Mouse (Mus musculus) kidney, embryonic 14.5 days (tissue): ENCODE measurements around the gene Stil. TPM values are rescaled to one million over a fixed set of nuclear protein-coding genes. Genes with fewer than 3 reads are reported as not detected.

ENCODE experiments used
- ATAC-seq: fragments of 200-750 bp; cut with Nextera tagmentation; 2 replicates; pipeline ENCODE4 v1.8.0; 2017; ENCODE audit warnings: moderate number of reproducible peaks, mild to moderate bottlenecking, moderate TSS enrichment, moderate library complexity; ENCODE audit not compliant: low FRiP score, low TSS enrichment
- H3K27ac ChIP-seq: fragments of 300-500 bp; sonication (generic); 2 replicates; pipeline ENCODE4 v1.5.1; 2014; ENCODE audit warnings: low read depth, mild to moderate bottlenecking, low read length, moderate library complexity, mixed read lengths
- H3K27me3 ChIP-seq: fragments of 300-500 bp; sonication (generic); 2 replicates; pipeline ENCODE4 v1.6.1; 2014; ENCODE audit warnings: mild to moderate bottlenecking, low read length; ENCODE audit not compliant: control insufficient read depth, insufficient read depth
- H3K36me3 ChIP-seq: fragments of 300-500 bp; sonication (generic); 2 replicates; pipeline ENCODE4 v1.6.1; 2014; ENCODE audit warnings: low read length, mixed read lengths; ENCODE audit not compliant: control insufficient read depth, insufficient read depth
- H3K4me1 ChIP-seq: fragments of 300-500 bp; sonication (generic); 2 replicates; pipeline ENCODE4 v1.6.1; 2014; ENCODE audit warnings: low read length, mixed read lengths; ENCODE audit not compliant: control insufficient read depth, insufficient read depth
- H3K4me2 ChIP-seq: fragments of 300-500 bp; sonication (generic); replicated peaks from 2 replicates; pipeline ENCODE4 v1.6.1; 2014; ENCODE audit warnings: low read depth, mild to moderate bottlenecking, low read length
- H3K4me3 ChIP-seq: fragments of 300-500 bp; sonication (generic); 2 replicates; pipeline ENCODE4 v1.5.1; 2014; ENCODE audit warnings: mild to moderate bottlenecking, low read length
- H3K9ac ChIP-seq: fragments of 300-500 bp; sonication (generic); 2 replicates; pipeline ENCODE4 v1.6.1; 2014; ENCODE audit warnings: low read depth, mild to moderate bottlenecking, low read length, moderate library complexity
- H3K9me3 ChIP-seq: fragments of 300-500 bp; sonication (generic); 2 replicates; pipeline ENCODE4 v1.6.1; 2016; ENCODE audit warnings: low read length; ENCODE audit not compliant: control insufficient read depth
- WGBS: fragments of 180-500 bp; shearing (Covaris S2); extraction: QIAGEN DNeasy Blood & Tissue Kit; methylation state at CpG from one replicate; pipeline ENCODE4 v1.1.7; 2014; 5-methylcytosine and 5-hydroxymethylcytosine counted together
- polyA plus RNA-seq: library from polyadenylated mRNA; unstranded; fragments of >200 nt; fragmentation: Nextera tagmentation; extraction: Ambion mirVana; gene quantifications from 2 replicates; pipeline ENCODE4 v1.2.1, GENCODE M21; 2014

Gene Stil
- polyA plus RNA-seq, 1 experiment from 2014 or later = 19.9 TPM

GRCm38 (mm10) chr4:115062540-115062874 lies 62.5 kb downstream of the Stil start:
- WGBS = 2% methylated on average over 9 of the region's 9 CpGs
- no peaks in the 10 kb centered on the region for H3K36me3 ChIP-seq
- no peak for ATAC-seq
- peaks cover 9% of the 10 kb centered on the region; the same call in 1 of the 2 replicates for H3K4me1 ChIP-seq
- H3K9me3 ChIP-seq = no peaks in the 10 kb centered on the region
- H3K9ac ChIP-seq = peak overlapping the region; percentile 54; the same call in 1 of the 2 replicates
- peak overlapping the region; percentile 56 for H3K4me3 ChIP-seq
- H3K27ac ChIP-seq = no peak overlapping the region
- peak overlapping the region; percentile 95 for H3K4me2 ChIP-seq
- H3K27me3 ChIP-seq = peaks cover 88% of the 10 kb centered on the region

- no peak overlapping the region for H3K27ac ChIP-seq
- peak; percentile 82 for ATAC-seq
- H3K4me3 ChIP-seq = peak overlapping the region; percentile 56
- WGBS = under 1% methylated on average over 51 of the region's 58 CpGs
- peak overlapping the region; percentile 95 for H3K4me2 ChIP-seq
- peak overlapping the region; percentile 54 for H3K9ac ChIP-seq
- H3K4me1 ChIP-seq = peaks cover 9% of the 10 kb centered on the region; the same call in 1 of the 2 replicates
- H3K36me3 ChIP-seq = no peaks in the 10 kb centered on the region
- H3K9me3 ChIP-seq = no peaks in the 10 kb centered on the region
- peaks cover 83% of the 10 kb centered on the region for H3K27me3 ChIP-seq
Measured at GRCm38 (mm10) chr4:115062875-115063517, 63.0 kb downstream of the Stil start.

GRCm38 (mm10) chr4:115063518-115064239 lies 63.7 kb downstream of the Stil start:
- Histone ChIP-seq H3K9ac (peak overlapping the region; percentile 54), H3K4me1 (peaks cover 9% of the 10 kb centered on the region; the same call in 1 of the 2 replicates), H3K4me2 (peak overlapping the region; percentile 95), H3K27me3 (peaks cover 78% of the 10 kb centered on the region), H3K27ac (no peak overlapping the region), H3K36me3 (no peaks in the 10 kb centered on the region), H3K9me3 (no peaks in the 10 kb centered on the region), H3K4me3 (peak overlapping the region; percentile 56)
- WGBS = 2% methylated on average over 31 of the region's 31 CpGs
- peak; percentile 18; the same call in 1 of the 2 replicates for ATAC-seq

DNA sequence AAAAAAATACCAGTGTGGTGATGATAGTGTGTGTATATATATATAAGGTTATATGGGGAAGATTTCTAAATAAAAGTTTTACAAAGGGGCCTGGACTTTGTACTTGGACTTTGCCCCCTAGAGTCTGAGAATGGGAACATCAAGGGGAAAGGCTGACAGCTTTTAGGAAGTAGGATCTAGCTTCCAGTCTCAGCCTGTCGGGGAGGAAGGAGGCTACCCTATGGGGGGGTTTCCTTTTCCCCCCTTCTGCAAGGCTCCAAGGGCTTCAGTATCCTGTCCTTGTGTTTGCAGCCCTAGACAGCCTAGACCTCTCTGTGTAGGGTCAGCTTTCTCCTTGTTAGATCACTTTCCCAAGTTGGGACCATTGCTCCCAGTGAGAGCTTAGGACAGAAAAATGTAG lies 71.7 kb downstream of the Stil start:
- Histone ChIP-seq H3K27ac (no peak overlapping the region), H3K4me2 (no peak overlapping the region), H3K4me3 (no peak overlapping the region), H3K9ac (no peak overlapping the region), H3K36me3 (no peaks in the 10 kb centered on the region), H3K4me1 (no peaks in the 10 kb centered on the region), H3K9me3 (no peaks in the 10 kb centered on the region), H3K27me3 (peaks cover under 1% of the 10 kb centered on the region; the same call in 1 of the 2 replicates)
- ATAC-seq = no peak
- 57% methylated on average over 1 of the region's 1 CpGs for WGBS

GRCm38 (mm10) chr4:115074789-115075188 lies 74.8 kb downstream of the Stil start:
- 100% methylated on average over 1 of the region's 1 CpGs for WGBS
- ATAC-seq = no peak
- Histone ChIP-seq H3K36me3 (no peaks in the 10 kb centered on the region), H3K4me3 (no peak overlapping the region), H3K27ac (no peak overlapping the region), H3K9ac (no peak overlapping the region), H3K4me1 (peaks cover 8% of the 10 kb centered on the region), H3K27me3 (no peaks in the 10 kb centered on the region), H3K4me2 (no peak overlapping the region), H3K9me3 (no peaks in the 10 kb centered on the region)

DNA sequence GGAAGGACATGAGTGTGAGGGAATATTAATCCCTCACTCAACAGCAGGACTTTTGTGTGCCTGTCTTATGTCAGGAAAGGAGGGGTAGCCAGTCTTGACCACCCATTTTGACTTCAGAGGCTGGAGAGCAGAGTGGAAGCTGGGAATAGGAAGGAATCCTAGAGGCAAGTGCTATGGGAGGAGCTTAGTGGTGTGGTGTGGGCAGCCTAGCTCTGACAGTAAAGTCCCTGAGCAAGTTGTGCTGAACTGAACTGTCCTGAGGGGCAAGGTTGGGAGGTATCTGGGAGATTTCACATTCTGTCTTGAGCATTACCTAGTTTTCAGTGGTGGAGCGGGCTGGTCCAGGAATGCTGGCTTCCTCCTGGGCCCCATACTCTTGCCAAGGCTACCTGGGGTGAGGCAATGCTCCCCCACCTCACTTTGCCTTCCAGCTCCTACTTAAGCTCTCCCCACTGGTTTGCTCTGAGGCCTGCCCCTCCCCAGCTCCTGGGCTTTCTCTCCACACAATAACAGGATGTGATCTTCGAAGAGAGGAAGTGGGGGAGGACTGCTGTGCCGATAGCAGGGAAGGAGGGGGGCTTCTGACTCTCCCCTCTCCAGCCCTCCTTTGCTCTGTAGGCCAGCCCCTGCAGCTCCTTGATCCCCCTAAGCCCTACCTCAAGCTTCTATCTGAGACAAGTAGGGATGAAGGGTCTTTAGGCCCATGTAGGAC lies 75.4 kb downstream of the Stil start:
- WGBS = 30% methylated on average over 3 of the region's 3 CpGs

GRCm38 (mm10) chr4:115078892-115079820 lies 79.2 kb downstream of the Stil start:
- Histone ChIP-seq H3K4me2 (no peak overlapping the region), H3K36me3 (no peaks in the 10 kb centered on the region), H3K27me3 (no peaks in the 10 kb centered on the region), H3K4me1 (peaks cover 10% of the 10 kb centered on the region), H3K4me3 (no peak overlapping the region), H3K9ac (no peak overlapping the region; the same call in 1 of the 2 replicates), H3K27ac (no peak overlapping the region), H3K9me3 (no peaks in the 10 kb centered on the region)
- WGBS = 30% methylated on average over 10 of the region's 10 CpGs
- ATAC-seq = peak; percentile 53

More for the DNA sequence above, 75.4 kb downstream of the Stil start:
- Histone ChIP-seq H3K27me3 (no peaks in the 10 kb centered on the region), H3K9me3 (no peaks in the 10 kb centered on the region), H3K4me1 (peaks cover 10% of the 10 kb centered on the region), H3K27ac (no peak overlapping the region), H3K36me3 (no peaks in the 10 kb centered on the region), H3K4me3 (no peak overlapping the region), H3K9ac (no peak overlapping the region), H3K4me2 (no peak overlapping the region)
- no peak; the same call in 1 of the 2 replicates for ATAC-seq

DNA sequence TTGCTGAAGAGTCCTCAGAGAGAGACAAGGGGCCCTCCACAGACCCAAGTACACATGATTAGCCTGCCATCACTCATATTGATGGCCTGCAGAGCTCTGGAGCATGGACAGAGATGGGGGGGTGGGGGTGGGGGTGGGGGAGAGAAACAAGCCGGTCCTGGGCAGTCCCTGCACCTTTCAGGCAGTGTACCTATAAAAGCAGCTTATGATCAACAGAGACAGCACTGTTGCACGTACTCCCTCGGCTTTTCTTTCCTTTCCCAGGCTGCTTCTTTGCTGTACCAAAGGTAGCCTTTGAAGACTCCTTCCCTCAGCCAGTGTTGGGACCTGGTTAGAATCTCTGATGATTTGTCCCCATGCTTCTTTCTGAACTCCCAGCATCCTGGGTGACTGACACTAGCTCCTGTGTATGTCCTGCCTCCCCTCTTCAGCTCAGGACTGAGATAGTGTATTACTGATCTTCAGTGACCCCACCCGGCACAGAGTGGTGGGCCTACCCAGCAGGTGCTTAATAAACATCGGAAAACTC lies 79.9 kb downstream of the Stil start:
- H3K9ac ChIP-seq = no peak overlapping the region
- H3K4me2 ChIP-seq = no peak overlapping the region
- no peaks in the 10 kb centered on the region for H3K9me3 ChIP-seq
- ATAC-seq = peak; percentile 53
- no peak overlapping the region for H3K4me3 ChIP-seq
- peaks cover 10% of the 10 kb centered on the region for H3K4me1 ChIP-seq
- no peaks in the 10 kb centered on the region for H3K36me3 ChIP-seq
- H3K27ac ChIP-seq = no peak overlapping the region
- WGBS = 21% methylated on average over 5 of the region's 5 CpGs
- 0 out of 2 replicates have a peak, but pooled peaks cover under 1% of the 10 kb centered on the region for H3K27me3 ChIP-seq
